Mouse (Mus musculus) myocyte (in vitro differentiated cells): ENCODE data around the gene Plxna2. TPM values are rescaled to one million over a fixed set of nuclear protein-coding genes. Genes with fewer than 3 reads are reported as not detected.

Experiments used
- H3K27me3 ChIP-seq: one replicate; pipeline ENCODE4 v1.6.1; 2011; ENCODE audit not compliant: control insufficient read depth, insufficient read depth, insufficient read length
- H3K36me3 ChIP-seq: one replicate; pipeline ENCODE4 v1.6.1; 2011; ENCODE audit not compliant: control insufficient read depth, insufficient read depth
- H3K4me2 ChIP-seq: one replicate; pipeline ENCODE4 v1.6.1; 2011; ENCODE audit warnings: low read depth, control low read depth
- H3K4me3 ChIP-seq: one replicate; pipeline ENCODE4 v1.5.1; 2011; ENCODE audit warnings: mild to moderate bottlenecking, control low read depth, moderate library complexity
- H3K79me2 ChIP-seq: one replicate; pipeline ENCODE4 v1.6.1; 2011; ENCODE audit not compliant: control insufficient read depth, insufficient read depth
- H3ac ChIP-seq: one replicate; pipeline ENCODE4 v1.6.1; 2011; ENCODE audit not compliant: control insufficient read depth, insufficient read length
- CEBPB ChIP-seq: IDR thresholded peaks from 2 replicates; pipeline ENCODE4 v1.6.1; 2011; ENCODE audit warnings: mild to moderate bottlenecking, moderate library complexity; ENCODE audit not compliant: poor library complexity, insufficient read depth, severe bottlenecking
- E2F4 ChIP-seq: IDR thresholded peaks from one replicate; pipeline ENCODE4 v1.6.1; 2011; ENCODE audit warnings: mild to moderate bottlenecking, control low read depth, moderate library complexity; ENCODE audit not compliant: insufficient read depth
- MAX ChIP-seq: IDR thresholded peaks from one replicate; pipeline ENCODE4 v1.6.1; 2011; ENCODE audit warnings: low read depth, mild to moderate bottlenecking, control low read depth
- MYOD1 ChIP-seq, 3 experiments: IDR thresholded peaks; one replicate each; pipeline ENCODE4 v1.6.1; 2011; ENCODE audit warnings: control low read depth in 2 of 3, low read depth in 2 of 3, mild to moderate bottlenecking in 2 of 3, moderate library complexity in 1 of 3; ENCODE audit not compliant: insufficient read length in 2 of 3, control insufficient read depth in 1 of 3
- MYOG ChIP-seq, 3 experiments: IDR thresholded peaks; one replicate each; pipeline ENCODE4 v1.6.1; 2011; ENCODE audit warnings: control low read depth in 2 of 3, low read depth in 2 of 3, mild to moderate bottlenecking in 2 of 3; ENCODE audit not compliant: insufficient read length in 2 of 3, control insufficient read depth in 1 of 3, insufficient read depth in 1 of 3
- POLR2A ChIP-seq: IDR thresholded peaks from one replicate; pipeline ENCODE4 v1.6.1; 2011; ENCODE audit warnings: low read depth, mild to moderate bottlenecking, control low read depth, moderate library complexity; ENCODE audit not compliant: insufficient read length
- POLR2AphosphoS2 ChIP-seq: IDR thresholded peaks from one replicate; pipeline ENCODE4 v1.6.1; 2011; ENCODE audit warnings: low read depth, control low read depth; ENCODE audit not compliant: insufficient read length
- REST ChIP-seq: IDR thresholded peaks from one replicate; pipeline ENCODE4 v1.6.1; 2011; ENCODE audit warnings: mild to moderate bottlenecking, control low read depth, moderate library complexity; ENCODE audit not compliant: insufficient read depth, insufficient read length
- SRF ChIP-seq: IDR thresholded peaks from one replicate; pipeline ENCODE4 v1.6.1; 2011; ENCODE audit warnings: low read depth; ENCODE audit not compliant: control insufficient read depth, insufficient read length
- TCF12 ChIP-seq: IDR thresholded peaks from one replicate; pipeline ENCODE4 v1.6.1; 2011; ENCODE audit warnings: mild to moderate bottlenecking, control low read depth; ENCODE audit not compliant: poor library complexity, insufficient read depth, severe bottlenecking
- TCF3 ChIP-seq: IDR thresholded peaks from one replicate; pipeline ENCODE4 v1.6.1; 2011; ENCODE audit warnings: low read depth, control low read depth; ENCODE audit not compliant: insufficient read length
- USF1 ChIP-seq: IDR thresholded peaks from one replicate; pipeline ENCODE4 v1.6.1; 2011; ENCODE audit warnings: low read depth, mild to moderate bottlenecking, control low read depth, moderate library complexity
- polyA plus RNA-seq: library from polyadenylated mRNA; unstranded; fragments of >200 nt; fragmentation: generic; extraction: Trizol; gene quantifications from one replicate; pipeline ENCODE4 v1.2.1, GENCODE M21; 2012; ENCODE audit warnings: missing spikeins

The Plxna2 gene
- polyA plus RNA-seq, 1 experiment, result 3.6 TPM

GRCm38 (mm10) chr1:194620245-194620991 lies 2.4 kb downstream of the Plxna2 start:
- Histone ChIP-seq H3K36me3 (no peaks in the 10 kb centered on the region), H3ac (peak overlapping the region; percentile 60), H3K79me2 (peaks cover 41% of the 10 kb centered on the region), H3K4me3 (peak overlapping the region; percentile 81), H3K4me2 (peak overlapping the region; percentile 77), H3K27me3 (no peaks in the 10 kb centered on the region)
- no peak for TF ChIP-seq POLR2A
- TF ChIP-seq CEBPB, result no peak
- peak in 1 of 3 experiments; percentile 16 for TF ChIP-seq MYOD1 (IDR thresholded peaks at IDR 0.05; ENCODE audit: control insufficient read depth in 1 of 3, insufficient read length in 2 of 3, low read depth in 2 of 3)
- peak in 1 of 3 experiments; percentile 19 for TF ChIP-seq MYOG (IDR thresholded peaks at IDR 0.05; ENCODE audit: control insufficient read depth in 1 of 3, insufficient read depth in 1 of 3, insufficient read length in 2 of 3, low read depth in 2 of 3)
- no peak for TF ChIP-seq MAX
- TF ChIP-seq USF1, result no peak
- no peak for TF ChIP-seq POLR2AphosphoS2

GRCm38 (mm10) chr1:194622174-194622573 lies 4.2 kb downstream of the Plxna2 start:
- no peaks in the 10 kb centered on the region for H3K27me3 ChIP-seq
- TF ChIP-seq POLR2AphosphoS2 (no peak), MYOG (IDR thresholded peaks at IDR 0.05; ENCODE audit: control insufficient read depth in 1 of 3, insufficient read depth in 1 of 3, insufficient read length in 2 of 3, low read depth in 2 of 3) (no peak), REST (no peak), SRF (no peak), TCF12 (no peak), CEBPB (no peak), POLR2A (no peak), USF1 (no peak), E2F4 (no peak), MYOD1 (IDR thresholded peaks at IDR 0.05; ENCODE audit: control insufficient read depth in 1 of 3, insufficient read length in 2 of 3, low read depth in 2 of 3) (no peak), TCF3 (no peak)
- peaks cover 51% of the 10 kb centered on the region for H3K79me2 ChIP-seq
- H3K36me3 ChIP-seq, result no peaks in the 10 kb centered on the region
- no peak overlapping the region for H3K4me3 ChIP-seq
- no peak overlapping the region for H3ac ChIP-seq
- peak overlapping the region; percentile 77 for H3K4me2 ChIP-seq

- H3K27me3 ChIP-seq, result no peaks in the 10 kb centered on the region
- peak overlapping the region; percentile 77 for H3K4me2 ChIP-seq
- H3ac ChIP-seq, result no peak overlapping the region
- H3K79me2 ChIP-seq, result peaks cover 55% of the 10 kb centered on the region
- no peaks in the 10 kb centered on the region for H3K36me3 ChIP-seq
- peak; percentile 57 to 90 (median 73) for TF ChIP-seq MYOD1 (IDR thresholded peaks at IDR 0.05; ENCODE audit: control insufficient read depth in 1 of 3, insufficient read length in 2 of 3, low read depth in 2 of 3)
- TF ChIP-seq POLR2AphosphoS2, result no peak
- no peak for TF ChIP-seq E2F4
- TF ChIP-seq SRF, result no peak
- TF ChIP-seq MYOG (IDR thresholded peaks at IDR 0.05; ENCODE audit: control insufficient read depth in 1 of 3, insufficient read depth in 1 of 3, insufficient read length in 2 of 3, low read depth in 2 of 3), result peak in 2 of 3 experiments; percentile 43 to 44
- TF ChIP-seq USF1, result no peak
- TF ChIP-seq TCF3, result no peak
- no peak for TF ChIP-seq POLR2A
- no peak for TF ChIP-seq CEBPB
- TF ChIP-seq TCF12, result peak; percentile 6
- no peak overlapping the region for H3K4me3 ChIP-seq
Measured at GRCm38 (mm10) chr1:194622677-194623076, 4.7 kb downstream of the Plxna2 start.

- Histone ChIP-seq H3K79me2 (peaks cover 55% of the 10 kb centered on the region), H3K36me3 (no peaks in the 10 kb centered on the region), H3K27me3 (no peaks in the 10 kb centered on the region), H3K4me2 (no peak overlapping the region), H3ac (no peak overlapping the region), H3K4me3 (no peak overlapping the region)
- TF ChIP-seq TCF3 (no peak), TCF12 (no peak), E2F4 (no peak), MYOD1 (IDR thresholded peaks at IDR 0.05; ENCODE audit: control insufficient read depth in 1 of 3, insufficient read length in 2 of 3, low read depth in 2 of 3) (no peak), SRF (no peak), POLR2A (no peak), USF1 (no peak), REST (no peak), CEBPB (no peak), MAX (no peak), POLR2AphosphoS2 (no peak), MYOG (IDR thresholded peaks at IDR 0.05; ENCODE audit: control insufficient read depth in 1 of 3, insufficient read depth in 1 of 3, insufficient read length in 2 of 3, low read depth in 2 of 3) (no peak)
Measured at GRCm38 (mm10) chr1:194623641-194624040, 5.6 kb downstream of the Plxna2 start.

- H3K4me2 ChIP-seq, result peak overlapping the region; percentile 1
- TF ChIP-seq SRF (no peak), TCF12 (no peak), MYOD1 (IDR thresholded peaks at IDR 0.05; ENCODE audit: control insufficient read depth in 1 of 3, insufficient read length in 2 of 3, low read depth in 2 of 3) (no peak), POLR2A (no peak), E2F4 (no peak), MAX (no peak), CEBPB (no peak)
Measured at GRCm38 (mm10) chr1:194624411-194624810, 6.4 kb downstream of the Plxna2 start.

More at GRCm38 (mm10) chr1:194624411-194624810, 6.4 kb downstream of the Plxna2 start:
- Histone ChIP-seq H3K4me3 (no peak overlapping the region), H3K36me3 (no peaks in the 10 kb centered on the region), H3ac (no peak overlapping the region), H3K79me2 (peaks cover 55% of the 10 kb centered on the region), H3K27me3 (no peaks in the 10 kb centered on the region)
